Mouse (Mus musculus) testis, adult 2 months (tissue): Measurements from ENCODE around the gene Espnl. TPM values are rescaled to one million over a fixed set of nuclear protein-coding genes. Genes with fewer than 3 reads are reported as not detected.

ENCODE experiments used
- H3K27ac ChIP-seq: fragments of 200-500 bp; 2 replicates; pipeline ENCODE4 v1.5.1; 2012; ENCODE audit warnings: low read depth, low read length; ENCODE audit not compliant: control insufficient read depth, insufficient read depth
- H3K27me3 ChIP-seq: fragments of 200-500 bp; 2 replicates; pipeline ENCODE4 v1.6.1; 2012; ENCODE audit warnings: mild to moderate bottlenecking, low read length, moderate library complexity; ENCODE audit not compliant: control insufficient read depth, insufficient read depth
- H3K36me3 ChIP-seq: fragments of 200-500 bp; 2 replicates; pipeline ENCODE4 v1.6.1; 2012; ENCODE audit warnings: mild to moderate bottlenecking, low read length; ENCODE audit not compliant: control insufficient read depth, insufficient read depth
- H3K4me1 ChIP-seq: fragments of 200-500 bp; 2 replicates; pipeline ENCODE4 v1.6.1; 2012; ENCODE audit warnings: low read length; ENCODE audit not compliant: control insufficient read depth, insufficient read depth
- H3K4me3 ChIP-seq: fragments of 200-500 bp; 2 replicates; pipeline ENCODE4 v1.5.1; 2012; ENCODE audit warnings: low read depth, mild to moderate bottlenecking, low read length, moderate library complexity, mixed read lengths; ENCODE audit not compliant: control insufficient read depth
- CTCF ChIP-seq: fragments of 200-500 bp; IDR thresholded peaks from 2 replicates; pipeline ENCODE4 v1.5.1; 2012; ENCODE audit warnings: low read depth, mild to moderate bottlenecking, inconsistent platforms, low read length, moderate library complexity; ENCODE audit not compliant: control insufficient read depth, insufficient read depth, insufficient replicate concordance
- POLR2A ChIP-seq: fragments of 200-500 bp; IDR thresholded peaks from 2 replicates; pipeline ENCODE4 v1.6.1; 2012; ENCODE audit warnings: low read depth, mild to moderate bottlenecking, inconsistent platforms, low read length, moderate library complexity; ENCODE audit not compliant: control insufficient read depth
- polyA plus RNA-seq: library from polyadenylated mRNA; depleted of rRNA; stranded (reverse); fragments of >200 nt; gene quantifications from 2 replicates; pipeline ENCODE4 v1.2.3, GENCODE M21; 2012; rRNA removed

Espnl gene
- 0.27 and 0.29 TPM in 2 replicates for polyA plus RNA-seq

- Histone ChIP-seq H3K36me3 (no peaks in the 10 kb centered on the region), H3K27me3 (no peaks in the 10 kb centered on the region), H3K4me1 (no peaks in the 10 kb centered on the region), H3K4me3 (no peak within 1 kb of the TSS), H3K27ac (no peak within 1 kb of the TSS)
- TF ChIP-seq POLR2A = no peak
- TF ChIP-seq CTCF = no peak
Observed at GRCm38 (mm10) chr1:91321760-91322438, at the start of gene Espnl. Gene Espnl (plus strand): TSS chr1:91322075.

GRCm38 (mm10) chr1:91272260-91272659, 49.6 kb upstream of the Espnl start:
- no peak for TF ChIP-seq CTCF
- no peak for TF ChIP-seq POLR2A
- no peaks in the 10 kb centered on the region for H3K27me3 ChIP-seq
- H3K4me1 ChIP-seq = no peaks in the 10 kb centered on the region
- H3K4me3 ChIP-seq = no peak overlapping the region
- no peak overlapping the region for H3K27ac ChIP-seq
- no peaks in the 10 kb centered on the region; the same call in 1 of the 2 replicates for H3K36me3 ChIP-seq

DNA sequence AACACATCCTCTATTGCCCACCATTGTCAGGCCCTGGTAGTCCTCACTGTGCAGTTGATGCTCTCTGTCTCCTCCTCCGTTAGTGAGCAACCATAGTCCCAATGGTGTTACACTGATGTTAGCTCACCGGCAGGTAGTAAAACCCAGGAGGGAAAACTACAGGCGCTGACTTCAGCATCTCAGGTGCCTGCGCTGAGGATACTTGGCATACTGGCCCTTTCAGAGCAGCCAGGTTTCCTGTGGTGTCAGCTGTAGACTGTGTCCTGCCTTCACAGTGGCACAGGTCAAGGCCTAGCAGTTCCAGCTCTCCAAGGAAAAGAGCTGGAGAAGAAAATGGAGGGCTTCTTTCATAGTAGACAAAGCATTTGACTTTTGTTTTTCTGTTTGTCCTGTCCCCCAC, 45.3 kb upstream of the Espnl start:
- Histone ChIP-seq H3K4me3 (no peak overlapping the region), H3K27ac (no peak overlapping the region), H3K4me1 (no peaks in the 10 kb centered on the region), H3K27me3 (no peaks in the 10 kb centered on the region), H3K36me3 (no peaks in the 10 kb centered on the region; the same call in 1 of the 2 replicates)
- TF ChIP-seq CTCF (no peak), POLR2A (no peak)

DNA sequence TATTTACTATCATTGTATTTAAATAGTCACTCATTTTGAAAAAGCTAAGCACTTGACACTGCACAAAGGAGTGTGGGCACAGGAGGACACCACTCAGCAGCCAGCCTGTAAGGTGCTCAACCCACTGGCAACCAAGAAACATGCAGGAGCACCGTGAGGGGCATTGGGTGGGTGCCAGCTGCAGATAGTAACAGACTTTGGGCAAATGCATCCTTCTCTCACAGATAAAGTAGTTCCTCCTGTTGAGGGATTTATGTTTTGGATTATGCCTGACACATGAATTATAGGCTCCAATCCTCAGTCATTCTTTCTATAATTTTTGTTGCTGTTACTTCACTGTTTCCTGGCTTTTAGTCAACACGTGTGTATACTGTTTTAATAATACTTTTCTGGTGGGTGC, 44.4 kb upstream of the Espnl start:
- no peaks in the 10 kb centered on the region for H3K4me1 ChIP-seq
- no peak overlapping the region for H3K4me3 ChIP-seq
- TF ChIP-seq CTCF (no peak), POLR2A (no peak)
- no peak overlapping the region for H3K27ac ChIP-seq
- no peaks in the 10 kb centered on the region for H3K27me3 ChIP-seq
- no peaks in the 10 kb centered on the region; the same call in 1 of the 2 replicates for H3K36me3 ChIP-seq

GRCm38 (mm10) chr1:91278410-91279119, 43.3 kb upstream of the Espnl start:
- TF ChIP-seq POLR2A (no peak), CTCF (no peak)
- no peaks in the 10 kb centered on the region; the same call in 1 of the 2 replicates for H3K36me3 ChIP-seq
- no peak overlapping the region for H3K27ac ChIP-seq
- H3K4me3 ChIP-seq = no peak overlapping the region
- no peaks in the 10 kb centered on the region for H3K27me3 ChIP-seq
- H3K4me1 ChIP-seq = no peaks in the 10 kb centered on the region

GRCm38 (mm10) chr1:91279126-91279525, 42.7 kb upstream of the Espnl start:
- H3K4me3 ChIP-seq = no peak overlapping the region
- no peaks in the 10 kb centered on the region for H3K27me3 ChIP-seq
- H3K27ac ChIP-seq = no peak overlapping the region
- no peaks in the 10 kb centered on the region for H3K4me1 ChIP-seq
- no peak for TF ChIP-seq POLR2A
- TF ChIP-seq CTCF = no peak
- no peaks in the 10 kb centered on the region; the same call in 1 of the 2 replicates for H3K36me3 ChIP-seq

- no peak for TF ChIP-seq POLR2A
- no peak for TF ChIP-seq CTCF
- H3K27me3 ChIP-seq = no peaks in the 10 kb centered on the region
- H3K4me3 ChIP-seq = no peak overlapping the region
- H3K4me1 ChIP-seq = no peaks in the 10 kb centered on the region
- H3K36me3 ChIP-seq = peaks cover 2% of the 10 kb centered on the region
- H3K27ac ChIP-seq = no peak overlapping the region
Observed at GRCm38 (mm10) chr1:91282582-91282981, 39.3 kb upstream of the Espnl start.
